Mouse (Mus musculus): ENCODE data around the gene Ano2. TPM values are rescaled to one million over a fixed set of nuclear protein-coding genes. Genes with fewer than 3 reads are reported as not detected.

Gene Ano2
- not detected for polyA plus RNA-seq (2012; fragmentation: generic; extraction: Trizol)
- long read RNA-seq, experiment 1: 0 reads
- long read RNA-seq, experiment 2: 0 reads

GRCm38 (mm10) chr6:125690057-125690703 is at the start of gene Ano2:
Gene Ano2, plus strand, starts transcription at chr6:125690419.
- no peak within 1 kb of the TSS for H3ac ChIP-seq (ENCODE audit: control insufficient read depth, insufficient read length, low read depth)
- peaks cover 18% of the 10 kb centered on the region for H3K27me3 ChIP-seq (ENCODE audit: control insufficient read depth, insufficient read depth, insufficient read length)
- TF ChIP-seq CEBPB (IDR thresholded peaks at IDR 0.05; ENCODE audit: low read depth): no peak
- TF ChIP-seq MYOD1 (IDR thresholded peaks at IDR 0.05; ENCODE audit: control insufficient read depth, insufficient read length, low read depth): no peak
- TF ChIP-seq MYOG (IDR thresholded peaks at IDR 0.05; ENCODE audit: control insufficient read depth, extremely low read depth, insufficient read length): no peak
- TF ChIP-seq MAX (IDR thresholded peaks at IDR 0.05): no peak
- TF ChIP-seq CTCF (IDR thresholded peaks at IDR 0.05; ENCODE audit: control insufficient read depth, insufficient read depth, insufficient read length): no peak
- TF ChIP-seq USF1 (IDR thresholded peaks at IDR 0.05; ENCODE audit: low read depth): no peak
- TF ChIP-seq FOSL1 (IDR thresholded peaks at IDR 0.05; ENCODE audit: insufficient read depth, low read length, poor library complexity, severe bottlenecking): no peak
- H3K4me3 ChIP-seq (ENCODE audit: insufficient read depth, poor library complexity, severe bottlenecking): no peak within 1 kb of the TSS
- H3K36me3 ChIP-seq (ENCODE audit: control insufficient read depth, insufficient read depth): no peaks in the 10 kb centered on the region
- no peaks in the 10 kb centered on the region for H3K79me3 ChIP-seq (ENCODE audit: low read depth)
- no peaks in the 10 kb centered on the region for H3K79me2 ChIP-seq (ENCODE audit: control insufficient read depth, insufficient read depth)

- no peak overlapping the region for H3K4me3 ChIP-seq (ENCODE audit: insufficient read depth, poor library complexity, severe bottlenecking)
- no peaks in the 10 kb centered on the region for H3K79me2 ChIP-seq (ENCODE audit: control insufficient read depth, insufficient read depth)
- H3K36me3 ChIP-seq (ENCODE audit: control insufficient read depth, insufficient read depth): no peaks in the 10 kb centered on the region
- TF ChIP-seq FOSL1 (IDR thresholded peaks at IDR 0.05; ENCODE audit: insufficient read depth, low read length, poor library complexity, severe bottlenecking) (no peak), CTCF (IDR thresholded peaks at IDR 0.05; ENCODE audit: control insufficient read depth, insufficient read depth, insufficient read length) (no peak), CEBPB (IDR thresholded peaks at IDR 0.05; ENCODE audit: low read depth) (no peak), MYOD1 (IDR thresholded peaks at IDR 0.05; ENCODE audit: control insufficient read depth, insufficient read length, low read depth) (no peak), MYOG (IDR thresholded peaks at IDR 0.05; ENCODE audit: control insufficient read depth, extremely low read depth, insufficient read length) (no peak), MAX (IDR thresholded peaks at IDR 0.05) (no peak), USF1 (IDR thresholded peaks at IDR 0.05; ENCODE audit: low read depth) (no peak)
- H3K27me3 ChIP-seq (ENCODE audit: control insufficient read depth, insufficient read depth, insufficient read length): peaks cover 37% of the 10 kb centered on the region
- no peaks in the 10 kb centered on the region for H3K79me3 ChIP-seq (ENCODE audit: low read depth)
- H3ac ChIP-seq (ENCODE audit: control insufficient read depth, insufficient read length, low read depth): no peak overlapping the region
Observed at GRCm38 (mm10) chr6:125640486-125640885, 49.7 kb upstream of the Ano2 start.

- Histone ChIP-seq H3K36me3 (ENCODE audit: control insufficient read depth, insufficient read depth) (no peaks in the 10 kb centered on the region), H3K4me3 (ENCODE audit: insufficient read depth, poor library complexity, severe bottlenecking) (no peak overlapping the region), H3K79me2 (ENCODE audit: control insufficient read depth, insufficient read depth) (no peaks in the 10 kb centered on the region), H3K27me3 (ENCODE audit: control insufficient read depth, insufficient read depth, insufficient read length) (peaks cover 32% of the 10 kb centered on the region), H3ac (ENCODE audit: control insufficient read depth, insufficient read length, low read depth) (no peak overlapping the region), H3K79me3 (ENCODE audit: low read depth) (no peaks in the 10 kb centered on the region)
- no peak for TF ChIP-seq USF1 (IDR thresholded peaks at IDR 0.05; ENCODE audit: low read depth)
- TF ChIP-seq MAX (IDR thresholded peaks at IDR 0.05): no peak
- no peak for TF ChIP-seq CTCF (IDR thresholded peaks at IDR 0.05; ENCODE audit: control insufficient read depth, insufficient read depth, insufficient read length)
- TF ChIP-seq MYOG (IDR thresholded peaks at IDR 0.05; ENCODE audit: control insufficient read depth, extremely low read depth, insufficient read length): no peak
- no peak for TF ChIP-seq FOSL1 (IDR thresholded peaks at IDR 0.05; ENCODE audit: insufficient read depth, low read length, poor library complexity, severe bottlenecking)
- no peak for TF ChIP-seq MYOD1 (IDR thresholded peaks at IDR 0.05; ENCODE audit: control insufficient read depth, insufficient read length, low read depth)
- TF ChIP-seq CEBPB (IDR thresholded peaks at IDR 0.05; ENCODE audit: low read depth): no peak
Observed at GRCm38 (mm10) chr6:125641146-125641545, 49.1 kb upstream of the Ano2 start.

GRCm38 (mm10) chr6:125648964-125649363 is 41.3 kb upstream of the Ano2 start:
- Histone ChIP-seq H3K36me3 (ENCODE audit: control insufficient read depth, insufficient read depth) (no peaks in the 10 kb centered on the region), H3K4me3 (ENCODE audit: insufficient read depth, poor library complexity, severe bottlenecking) (no peak overlapping the region), H3K27me3 (ENCODE audit: control insufficient read depth, insufficient read depth, insufficient read length) (peaks cover 33% of the 10 kb centered on the region), H3ac (ENCODE audit: control insufficient read depth, insufficient read length, low read depth) (no peak overlapping the region), H3K79me2 (ENCODE audit: control insufficient read depth, insufficient read depth) (no peaks in the 10 kb centered on the region), H3K79me3 (ENCODE audit: low read depth) (no peaks in the 10 kb centered on the region)
- TF ChIP-seq FOSL1 (IDR thresholded peaks at IDR 0.05; ENCODE audit: insufficient read depth, low read length, poor library complexity, severe bottlenecking) (no peak), MYOG (IDR thresholded peaks at IDR 0.05; ENCODE audit: control insufficient read depth, extremely low read depth, insufficient read length) (no peak), MYOD1 (IDR thresholded peaks at IDR 0.05; ENCODE audit: control insufficient read depth, insufficient read length, low read depth) (no peak), CTCF (IDR thresholded peaks at IDR 0.05; ENCODE audit: control insufficient read depth, insufficient read depth, insufficient read length) (no peak), MAX (IDR thresholded peaks at IDR 0.05) (no peak), CEBPB (IDR thresholded peaks at IDR 0.05; ENCODE audit: low read depth) (no peak), USF1 (IDR thresholded peaks at IDR 0.05; ENCODE audit: low read depth) (no peak)

GRCm38 (mm10) chr6:125651335-125651734 is 38.9 kb upstream of the Ano2 start:
- Histone ChIP-seq H3K4me3 (ENCODE audit: insufficient read depth, poor library complexity, severe bottlenecking) (no peak overlapping the region), H3K79me2 (ENCODE audit: control insufficient read depth, insufficient read depth) (no peaks in the 10 kb centered on the region), H3K27me3 (ENCODE audit: control insufficient read depth, insufficient read depth, insufficient read length) (peaks cover 51% of the 10 kb centered on the region), H3ac (ENCODE audit: control insufficient read depth, insufficient read length, low read depth) (no peak overlapping the region), H3K36me3 (ENCODE audit: control insufficient read depth, insufficient read depth) (no peaks in the 10 kb centered on the region), H3K79me3 (ENCODE audit: low read depth) (no peaks in the 10 kb centered on the region)
- TF ChIP-seq USF1 (IDR thresholded peaks at IDR 0.05; ENCODE audit: low read depth) (no peak), FOSL1 (IDR thresholded peaks at IDR 0.05; ENCODE audit: insufficient read depth, low read length, poor library complexity, severe bottlenecking) (no peak), MAX (IDR thresholded peaks at IDR 0.05) (no peak), MYOD1 (IDR thresholded peaks at IDR 0.05; ENCODE audit: control insufficient read depth, insufficient read length, low read depth) (no peak), CTCF (IDR thresholded peaks at IDR 0.05; ENCODE audit: control insufficient read depth, insufficient read depth, insufficient read length) (no peak)

Measured in C2C12 (cell line).